Mouse (Mus musculus) C2C12 (cell line): ENCODE results near the gene Ctnna2.

Experiments
- CEBPB ChIP-seq: IDR thresholded peaks from one replicate; pipeline ENCODE4 v1.6.1; 2011; ENCODE audit warnings: low read depth, mild to moderate bottlenecking, control low read depth, moderate library complexity
- CTCF ChIP-seq: IDR thresholded peaks from one replicate; pipeline ENCODE4 v1.5.1; 2011; ENCODE audit not compliant: control insufficient read depth, insufficient read depth, insufficient read length
- FOSL1 ChIP-seq: IDR thresholded peaks from one replicate; pipeline ENCODE4 v1.8.0; 2011; ENCODE audit warnings: mild to moderate bottlenecking, low read length; ENCODE audit not compliant: poor library complexity, insufficient read depth, severe bottlenecking
- MAX ChIP-seq: IDR thresholded peaks from one replicate; pipeline ENCODE4 v1.6.1; 2011; ENCODE audit warnings: mild to moderate bottlenecking, control low read depth
- MYOD1 ChIP-seq: IDR thresholded peaks from one replicate; pipeline ENCODE4 v1.6.1; 2011; ENCODE audit warnings: low read depth; ENCODE audit not compliant: control insufficient read depth, insufficient read length
- MYOG ChIP-seq: IDR thresholded peaks from one replicate; pipeline ENCODE4 v1.6.1; 2011; ENCODE audit not compliant: control insufficient read depth, insufficient read length; ENCODE audit errors: extremely low read depth
- USF1 ChIP-seq: IDR thresholded peaks from one replicate; pipeline ENCODE4 v1.6.1; 2011; ENCODE audit warnings: low read depth, mild to moderate bottlenecking, control low read depth, moderate library complexity

GRCm38 (mm10) chr6:76974297-76974696, 1005.2 kb downstream of the Ctnna2 start:
- TF ChIP-seq USF1 (no peak), CTCF (no peak), MAX (no peak), MYOD1 (no peak), MYOG (no peak), CEBPB (no peak), FOSL1 (no peak)
